Mouse (Mus musculus) testis, adult 2 months (tissue): ENCODE measurements at regions not wholly inside any gene's neighbourhood (a gene's known extent, or its start where the extent isn't known, plus 50 kb on each side); places are given as distances from the start of the nearest gene placed in this dataset.

Experiments used
- CTCF ChIP-seq: fragments of 200-500 bp; IDR thresholded peaks from 2 replicates; pipeline ENCODE4 v1.5.1; 2012; ENCODE audit warnings: low read depth, mild to moderate bottlenecking, inconsistent platforms, low read length, moderate library complexity; ENCODE audit not compliant: control insufficient read depth, insufficient read depth, insufficient replicate concordance
- POLR2A ChIP-seq: fragments of 200-500 bp; IDR thresholded peaks from 2 replicates; pipeline ENCODE4 v1.6.1; 2012; ENCODE audit warnings: low read depth, mild to moderate bottlenecking, inconsistent platforms, low read length, moderate library complexity; ENCODE audit not compliant: control insufficient read depth

- TF ChIP-seq CTCF (no peak), POLR2A (no peak)
These were observed 78.3 kb downstream of the Asb1 start for GRCm38 (mm10) chr1:91618527-91619135.
